Mouse (Mus musculus) embryonic facial prominence, embryonic 14.5 days (tissue): ENCODE measurements at regions not wholly inside any gene's neighbourhood (a gene's known extent, or its start where the extent isn't known, plus 50 kb on each side); places are given as distances from the start of the nearest gene placed in this dataset.
"Not testable (repeated sequence)": the region's sequence is repeated elsewhere in the genome, so short reads cannot be mapped to it uniquely, and the experiment has no call there.

Experiments used
- ATAC-seq: fragments of 200-750 bp; cut with Nextera tagmentation; 2 replicates; pipeline ENCODE4 v1.8.0; 2017; ENCODE audit warnings: low read depth, moderate number of reproducible peaks, moderate TSS enrichment
- DNase-seq: peaks from one replicate; pipeline ENCODE4 v3.0.0-alpha.2; 2015; ENCODE audit warnings: low spot score
- H3K27ac ChIP-seq: fragments of 300-500 bp; sonication (generic); replicated peaks from 2 replicates; pipeline ENCODE4 v1.5.1; 2014; ENCODE audit warnings: low read depth, mild to moderate bottlenecking, low read length, moderate library complexity
- H3K27me3 ChIP-seq: fragments of 300-500 bp; sonication (generic); replicated peaks from 2 replicates; pipeline ENCODE4 v1.6.1; 2014; ENCODE audit warnings: low read length; ENCODE audit not compliant: control insufficient read depth, insufficient read depth
- H3K36me3 ChIP-seq: fragments of 300-500 bp; sonication (generic); 2 replicates; pipeline ENCODE4 v1.6.1; 2014; ENCODE audit warnings: low read length, mixed read lengths; ENCODE audit not compliant: control insufficient read depth, insufficient read depth
- H3K4me1 ChIP-seq: fragments of 300-500 bp; sonication (generic); 2 replicates; pipeline ENCODE4 v1.6.1; 2014; ENCODE audit warnings: antibody characterized with exemption, low read length; ENCODE audit not compliant: control insufficient read depth, insufficient read depth
- H3K4me2 ChIP-seq: fragments of 300-500 bp; sonication (generic); 2 replicates; pipeline ENCODE4 v1.6.1; 2014; ENCODE audit warnings: low read depth, mild to moderate bottlenecking, low read length, moderate library complexity, mixed read lengths
- H3K4me3 ChIP-seq: fragments of 300-500 bp; sonication (generic); 2 replicates; pipeline ENCODE4 v1.5.1; 2014; ENCODE audit warnings: low read depth, mild to moderate bottlenecking, low read length
- H3K9ac ChIP-seq: fragments of 300-500 bp; sonication (generic); 2 replicates; pipeline ENCODE4 v1.6.1; 2014; ENCODE audit warnings: low read depth, mild to moderate bottlenecking, low read length, moderate library complexity, mixed read lengths
- H3K9me3 ChIP-seq: fragments of 300-500 bp; sonication (generic); 2 replicates; pipeline ENCODE4 v1.6.1; 2016; ENCODE audit warnings: low read length; ENCODE audit not compliant: control insufficient read depth
- WGBS: fragments of 180-500 bp; shearing (Covaris S2); extraction: QIAGEN DNeasy Blood & Tissue Kit; methylation state at CpG from one replicate; pipeline ENCODE4 v1.1.7; 2014; 5-methylcytosine and 5-hydroxymethylcytosine counted together

DNA sequence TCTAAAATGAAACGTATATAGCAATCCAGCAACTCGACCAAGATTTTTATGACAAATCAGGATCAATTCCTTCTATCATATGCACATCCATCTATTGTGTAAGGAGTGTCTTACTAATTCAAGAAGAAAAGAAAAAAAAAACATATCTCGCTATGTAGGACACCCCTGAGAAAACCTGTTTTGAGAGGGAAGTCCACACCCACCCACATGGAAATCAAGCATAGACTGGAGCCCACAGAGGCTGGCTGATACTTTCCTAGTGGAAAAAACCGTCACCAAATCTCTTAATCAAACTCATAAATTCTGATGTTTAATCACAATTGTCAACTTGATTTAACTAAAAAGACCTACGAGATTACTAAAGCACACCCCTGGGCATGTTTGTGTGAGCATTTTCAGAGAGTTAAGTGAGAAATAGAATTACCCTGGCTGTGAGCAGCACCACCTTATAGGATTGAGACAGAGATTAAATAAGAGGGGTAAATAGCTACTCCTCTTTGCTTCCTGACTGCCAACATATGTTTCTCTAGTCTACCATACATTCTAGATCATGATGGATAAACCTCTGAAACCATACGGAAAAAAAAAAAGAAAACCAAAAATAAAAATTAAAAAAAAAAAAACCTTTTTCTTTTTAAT lies 525.9 kb downstream of the Gm10283 start:
- ATAC-seq (no peak), DNase-seq (no peak)
- Histone ChIP-seq H3K9me3 (no peaks in the 10 kb centered on the region), H3K36me3 (no peaks in the 10 kb centered on the region), H3K27me3 (no peaks in the 10 kb centered on the region), H3K4me2 (no peak overlapping the region), H3K4me1 (no peaks in the 10 kb centered on the region), H3K4me3 (no peak overlapping the region), H3K27ac (no peak overlapping the region), H3K9ac (no peak overlapping the region)
- WGBS: 74% methylated on average over 6 of the region's 6 CpGs

DNA sequence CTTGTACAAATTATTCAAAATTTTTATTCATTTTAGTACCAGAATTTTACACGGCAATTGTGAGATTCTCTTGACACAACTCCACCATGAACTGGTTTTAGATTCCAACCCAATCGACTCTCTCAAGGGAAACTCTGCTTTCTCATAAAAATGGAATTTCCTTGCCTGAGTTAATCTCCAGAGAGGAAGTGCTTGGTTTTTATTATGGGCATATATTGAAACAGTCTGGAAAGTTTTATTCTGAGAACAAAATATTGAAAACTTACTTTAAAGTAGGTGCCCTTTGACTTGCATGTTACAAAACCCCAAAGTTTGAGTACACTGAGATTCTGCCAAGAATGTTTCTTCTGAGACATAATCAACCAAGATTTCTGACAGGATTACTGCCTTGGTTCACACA lies 537.6 kb downstream of the Gm10283 start:
- no peak for ATAC-seq
- Histone ChIP-seq H3K4me1 (no peaks in the 10 kb centered on the region), H3K36me3 (no peaks in the 10 kb centered on the region), H3K9me3 (no peaks in the 10 kb centered on the region), H3K27me3 (no peaks in the 10 kb centered on the region), H3K27ac (no peak overlapping the region), H3K4me2 (no peak overlapping the region), H3K4me3 (no peak overlapping the region), H3K9ac (no peak overlapping the region)
- peak; percentile 63 for DNase-seq
- WGBS: 42% methylated on average over 2 of the region's 2 CpGs

DNA sequence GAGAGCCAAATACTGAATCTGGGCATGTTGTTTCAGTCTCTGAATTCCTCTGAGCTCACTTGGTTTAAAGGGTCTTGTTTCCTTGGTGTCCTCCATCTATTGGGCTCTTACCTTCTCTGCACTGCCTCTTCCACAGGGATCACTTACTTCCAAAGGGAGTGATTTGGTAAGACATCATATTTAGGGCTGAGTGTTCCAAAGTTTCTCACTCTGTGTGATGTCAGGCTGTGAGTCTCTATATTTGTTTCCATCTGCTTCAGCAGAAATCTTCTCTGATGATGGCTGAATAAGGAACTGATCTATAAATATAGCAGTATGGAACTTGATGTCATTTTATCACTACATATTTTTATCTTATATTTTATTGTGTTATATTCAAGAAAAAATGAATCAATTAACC lies 539.8 kb downstream of the Gm10283 start:
- Histone ChIP-seq H3K27ac (no peak overlapping the region), H3K9me3 (no peaks in the 10 kb centered on the region), H3K9ac (no peak overlapping the region), H3K4me3 (no peak overlapping the region), H3K36me3 (no peaks in the 10 kb centered on the region), H3K27me3 (no peaks in the 10 kb centered on the region), H3K4me1 (no peaks in the 10 kb centered on the region), H3K4me2 (no peak overlapping the region)
- ATAC-seq: no peak
- DNase-seq: no peak

DNA sequence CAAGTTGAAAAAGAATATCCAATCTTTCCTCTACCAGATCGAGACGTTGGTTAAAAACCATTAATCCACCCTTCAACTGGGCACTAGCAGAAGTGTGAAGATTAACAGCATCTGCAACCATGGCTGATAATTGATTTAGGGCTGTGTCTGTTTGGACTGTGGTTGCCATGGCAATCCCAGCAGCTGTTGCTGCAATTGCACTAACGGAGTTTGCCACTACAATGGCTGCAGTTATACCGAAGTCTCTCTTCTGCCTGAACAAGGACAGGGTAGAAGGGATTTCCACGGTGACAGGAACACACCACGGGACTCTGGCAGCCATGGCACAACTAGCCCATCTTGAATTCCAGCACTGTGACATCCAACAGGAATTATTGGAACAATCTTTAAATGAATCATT lies 549.3 kb downstream of the Gm10283 start:
- not testable (repeated sequence) for H3K9ac ChIP-seq, ATAC-seq, H3K36me3 ChIP-seq, H3K27me3 ChIP-seq, DNase-seq, H3K4me1 ChIP-seq, H3K4me3 ChIP-seq, H3K4me2 ChIP-seq, H3K27ac ChIP-seq
- WGBS: 81% methylated on average over 6 of the region's 6 CpGs
- peaks cover 32% of the 10 kb centered on the region; the same call in 1 of the 2 replicates for H3K9me3 ChIP-seq

DNA sequence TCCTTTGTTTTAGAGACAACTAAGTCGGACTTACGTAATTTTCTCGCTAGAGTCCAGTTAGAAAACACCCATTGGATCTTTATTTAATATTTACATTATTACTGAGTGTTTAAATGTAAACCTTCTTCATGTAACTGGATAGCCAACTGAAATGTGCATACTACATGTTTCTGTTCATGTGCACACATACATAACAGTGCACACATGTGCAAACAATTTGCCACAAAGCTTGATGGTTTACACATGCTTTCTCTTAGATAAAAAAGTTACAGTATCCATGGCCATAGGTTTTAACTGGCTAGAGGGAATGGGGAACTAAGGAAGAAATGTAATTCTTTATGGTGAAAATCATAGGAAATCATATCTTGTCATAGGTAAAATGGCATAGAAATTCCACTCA lies 596.2 kb downstream of the Gm10283 start:
- no peak overlapping the region for H3K27ac ChIP-seq
- H3K9me3 ChIP-seq: no peaks in the 10 kb centered on the region
- H3K36me3 ChIP-seq: no peaks in the 10 kb centered on the region
- ATAC-seq: no peak
- no peaks in the 10 kb centered on the region for H3K4me1 ChIP-seq
- no peak overlapping the region for H3K4me2 ChIP-seq
- peak; percentile 23 for DNase-seq
- H3K27me3 ChIP-seq: no peaks in the 10 kb centered on the region
- H3K4me3 ChIP-seq: no peak overlapping the region
- 62% methylated on average over 3 of the region's 3 CpGs for WGBS
- H3K9ac ChIP-seq: no peak overlapping the region
